Mouse (Mus musculus): ENCODE measurements at regions not wholly inside any gene's neighbourhood (a gene's known extent, or its start where the extent isn't known, plus 50 kb on each side); places are given as distances from the start of the nearest gene placed in this dataset.

DNA sequence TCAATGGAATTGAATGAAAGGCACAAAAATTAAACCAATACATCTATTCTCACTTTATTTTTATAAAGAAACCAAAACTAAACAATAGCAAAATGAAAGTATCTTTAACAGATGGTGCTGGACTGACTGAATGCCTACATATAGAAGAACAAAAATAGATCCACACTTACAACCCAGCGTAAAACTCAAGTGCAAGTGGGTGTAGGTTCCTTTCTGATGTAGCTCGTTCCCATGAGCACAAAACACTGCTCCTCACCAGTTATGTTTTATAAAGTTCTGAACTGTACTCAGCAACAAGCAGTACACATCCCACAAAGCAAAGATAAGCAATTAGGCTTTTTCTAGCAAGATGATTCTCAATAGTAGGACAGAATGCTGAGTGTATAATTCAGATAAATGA is 507.4 kb upstream of the Kif2b start:
- Histone ChIP-seq H3K27me3 (ENCODE audit: control insufficient read depth, insufficient read depth, insufficient read length) (no peaks in the 10 kb centered on the region), H3K79me2 (ENCODE audit: control insufficient read depth, insufficient read depth) (no peaks in the 10 kb centered on the region), H3K36me3 (ENCODE audit: control insufficient read depth, insufficient read depth) (no peaks in the 10 kb centered on the region), H3ac (ENCODE audit: control insufficient read depth, insufficient read length, low read depth) (no peak overlapping the region), H3K4me3 (ENCODE audit: insufficient read depth, poor library complexity, severe bottlenecking) (no peak overlapping the region), H3K79me3 (ENCODE audit: low read depth) (no peaks in the 10 kb centered on the region)
- TF ChIP-seq CEBPB (IDR thresholded peaks at IDR 0.05; ENCODE audit: low read depth), result no peak
- no peak for TF ChIP-seq MYOD1 (IDR thresholded peaks at IDR 0.05; ENCODE audit: control insufficient read depth, insufficient read length, low read depth)
- no peak for TF ChIP-seq MAX (IDR thresholded peaks at IDR 0.05)
- no peak for TF ChIP-seq FOSL1 (IDR thresholded peaks at IDR 0.05; ENCODE audit: insufficient read depth, low read length, poor library complexity, severe bottlenecking)
- TF ChIP-seq USF1 (IDR thresholded peaks at IDR 0.05; ENCODE audit: low read depth), result no peak
- no peak for TF ChIP-seq MYOG (IDR thresholded peaks at IDR 0.05; ENCODE audit: control insufficient read depth, extremely low read depth, insufficient read length)
- TF ChIP-seq CTCF (IDR thresholded peaks at IDR 0.05; ENCODE audit: control insufficient read depth, insufficient read depth, insufficient read length), result no peak

DNA sequence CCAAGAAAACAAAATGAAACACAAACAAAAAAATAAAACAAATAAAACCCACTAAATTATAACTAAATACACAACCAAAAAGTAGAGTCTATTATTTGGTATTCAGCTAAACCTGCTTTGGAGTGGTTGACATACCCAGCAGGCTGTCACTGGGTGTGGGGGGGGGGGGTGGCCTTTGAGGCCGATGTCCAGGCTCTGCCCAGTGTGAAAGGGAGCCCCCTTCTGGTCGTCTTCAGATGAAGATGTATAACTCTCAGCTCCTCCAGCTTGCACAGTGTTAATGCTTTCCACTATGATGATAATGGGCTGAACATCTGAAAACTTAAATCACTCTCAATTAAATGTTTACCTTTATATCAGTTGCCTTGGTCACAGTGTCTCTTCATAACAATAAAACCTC is 464.3 kb upstream of the Kif2b start:
- no peaks in the 10 kb centered on the region for H3K27me3 ChIP-seq (ENCODE audit: control insufficient read depth, insufficient read depth, insufficient read length)
- H3ac ChIP-seq (ENCODE audit: control insufficient read depth, insufficient read length, low read depth), result no peak overlapping the region
- H3K4me3 ChIP-seq (ENCODE audit: insufficient read depth, poor library complexity, severe bottlenecking), result no peak overlapping the region
- TF ChIP-seq MYOD1 (IDR thresholded peaks at IDR 0.05; ENCODE audit: control insufficient read depth, insufficient read length, low read depth) (no peak), USF1 (IDR thresholded peaks at IDR 0.05; ENCODE audit: low read depth) (no peak), MAX (IDR thresholded peaks at IDR 0.05) (no peak), CEBPB (IDR thresholded peaks at IDR 0.05; ENCODE audit: low read depth) (no peak), MYOG (IDR thresholded peaks at IDR 0.05; ENCODE audit: control insufficient read depth, extremely low read depth, insufficient read length) (no peak), CTCF (IDR thresholded peaks at IDR 0.05; ENCODE audit: control insufficient read depth, insufficient read depth, insufficient read length) (no peak), FOSL1 (IDR thresholded peaks at IDR 0.05; ENCODE audit: insufficient read depth, low read length, poor library complexity, severe bottlenecking) (no peak)
- H3K79me3 ChIP-seq (ENCODE audit: low read depth), result no peaks in the 10 kb centered on the region
- no peaks in the 10 kb centered on the region for H3K79me2 ChIP-seq (ENCODE audit: control insufficient read depth, insufficient read depth)
- H3K36me3 ChIP-seq (ENCODE audit: control insufficient read depth, insufficient read depth), result no peaks in the 10 kb centered on the region

DNA sequence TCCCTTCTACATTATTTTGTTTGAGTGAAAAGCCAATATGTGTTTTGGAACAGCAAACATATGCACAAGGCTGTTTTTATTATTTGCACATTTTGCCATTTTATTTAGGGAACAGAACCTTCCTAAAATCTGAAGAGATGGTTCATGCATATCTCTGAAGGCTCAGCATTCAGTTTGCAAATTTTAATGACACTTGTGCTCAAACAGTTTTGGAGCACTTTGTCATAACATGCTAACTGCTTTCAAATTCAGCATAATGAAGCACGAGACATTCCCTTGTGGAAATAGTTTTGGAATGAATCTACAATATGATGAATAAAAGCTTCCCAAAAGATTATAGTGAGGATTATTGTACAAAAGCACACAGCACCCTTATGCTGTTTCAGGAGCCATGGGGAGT is 462.8 kb upstream of the Kif2b start:
- H3K27me3 ChIP-seq (ENCODE audit: control insufficient read depth, insufficient read depth, insufficient read length), result no peaks in the 10 kb centered on the region
- no peaks in the 10 kb centered on the region for H3K79me2 ChIP-seq (ENCODE audit: control insufficient read depth, insufficient read depth)
- no peaks in the 10 kb centered on the region for H3K79me3 ChIP-seq (ENCODE audit: low read depth)
- no peaks in the 10 kb centered on the region for H3K36me3 ChIP-seq (ENCODE audit: control insufficient read depth, insufficient read depth)
- H3ac ChIP-seq (ENCODE audit: control insufficient read depth, insufficient read length, low read depth), result no peak overlapping the region
- no peak overlapping the region for H3K4me3 ChIP-seq (ENCODE audit: insufficient read depth, poor library complexity, severe bottlenecking)
- TF ChIP-seq USF1 (IDR thresholded peaks at IDR 0.05; ENCODE audit: low read depth), result no peak
- TF ChIP-seq CTCF (IDR thresholded peaks at IDR 0.05; ENCODE audit: control insufficient read depth, insufficient read depth, insufficient read length), result no peak
- TF ChIP-seq MAX (IDR thresholded peaks at IDR 0.05), result no peak
- no peak for TF ChIP-seq MYOD1 (IDR thresholded peaks at IDR 0.05; ENCODE audit: control insufficient read depth, insufficient read length, low read depth)
- no peak for TF ChIP-seq CEBPB (IDR thresholded peaks at IDR 0.05; ENCODE audit: low read depth)
- TF ChIP-seq MYOG (IDR thresholded peaks at IDR 0.05; ENCODE audit: control insufficient read depth, extremely low read depth, insufficient read length), result no peak
- TF ChIP-seq FOSL1 (IDR thresholded peaks at IDR 0.05; ENCODE audit: insufficient read depth, low read length, poor library complexity, severe bottlenecking), result no peak

DNA sequence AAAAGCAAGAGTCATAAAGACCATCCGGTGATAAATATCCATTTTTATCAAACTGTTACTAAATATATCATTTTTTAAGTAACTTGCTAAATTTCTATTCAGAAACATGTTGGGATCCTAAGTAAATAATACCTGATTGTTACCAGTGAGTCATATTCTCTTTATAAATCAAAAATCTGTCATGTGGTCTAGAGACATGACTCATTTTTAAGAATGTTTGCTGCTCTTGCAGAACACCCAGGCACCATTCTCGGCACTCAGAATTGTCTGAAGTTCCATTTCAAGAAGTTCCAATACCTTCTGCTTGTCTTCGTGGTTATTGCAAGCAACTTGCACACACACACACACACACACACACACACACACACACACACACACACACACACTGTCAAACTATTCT is 441.1 kb upstream of the Kif2b start:
- H3ac ChIP-seq (ENCODE audit: control insufficient read depth, insufficient read length, low read depth), result no peak overlapping the region
- peak; percentile 62 for TF ChIP-seq CEBPB (IDR thresholded peaks at IDR 0.05; ENCODE audit: low read depth)
- no peak for TF ChIP-seq MYOG (IDR thresholded peaks at IDR 0.05; ENCODE audit: control insufficient read depth, extremely low read depth, insufficient read length)
- TF ChIP-seq CTCF (IDR thresholded peaks at IDR 0.05; ENCODE audit: control insufficient read depth, insufficient read depth, insufficient read length), result no peak
- TF ChIP-seq USF1 (IDR thresholded peaks at IDR 0.05; ENCODE audit: low read depth), result no peak
- no peak for TF ChIP-seq MYOD1 (IDR thresholded peaks at IDR 0.05; ENCODE audit: control insufficient read depth, insufficient read length, low read depth)
- no peak for TF ChIP-seq MAX (IDR thresholded peaks at IDR 0.05)
- TF ChIP-seq FOSL1 (IDR thresholded peaks at IDR 0.05; ENCODE audit: insufficient read depth, low read length, poor library complexity, severe bottlenecking), result peak; percentile 71
- no peaks in the 10 kb centered on the region for H3K79me2 ChIP-seq (ENCODE audit: control insufficient read depth, insufficient read depth)
- no peak overlapping the region for H3K4me3 ChIP-seq (ENCODE audit: insufficient read depth, poor library complexity, severe bottlenecking)
- H3K27me3 ChIP-seq (ENCODE audit: control insufficient read depth, insufficient read depth, insufficient read length), result no peaks in the 10 kb centered on the region
- no peaks in the 10 kb centered on the region for H3K36me3 ChIP-seq (ENCODE audit: control insufficient read depth, insufficient read depth)
- no peaks in the 10 kb centered on the region for H3K79me3 ChIP-seq (ENCODE audit: low read depth)

DNA sequence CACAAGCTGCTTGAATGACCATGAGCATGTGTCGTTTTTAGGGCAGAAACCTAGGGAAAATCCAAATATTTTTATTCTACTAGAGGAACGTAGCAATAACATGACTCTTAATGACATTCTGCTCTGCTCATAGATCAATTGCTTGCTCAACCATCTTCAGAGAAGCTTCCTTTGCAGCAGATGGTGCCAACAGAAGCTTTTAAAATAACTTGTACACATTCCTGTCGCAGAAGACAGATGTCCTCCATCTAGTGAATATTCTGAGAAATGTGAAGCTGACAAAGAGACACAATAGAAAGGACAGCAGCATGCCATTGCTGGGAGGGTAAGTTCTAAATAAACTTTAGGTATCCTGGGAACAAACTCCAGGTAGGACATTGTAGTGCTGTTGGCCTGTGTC is 433.9 kb upstream of the Kif2b start:
- Histone ChIP-seq H3ac (ENCODE audit: control insufficient read depth, insufficient read length, low read depth) (no peak overlapping the region), H3K27me3 (ENCODE audit: control insufficient read depth, insufficient read depth, insufficient read length) (no peaks in the 10 kb centered on the region), H3K4me3 (ENCODE audit: insufficient read depth, poor library complexity, severe bottlenecking) (no peak overlapping the region), H3K36me3 (ENCODE audit: control insufficient read depth, insufficient read depth) (no peaks in the 10 kb centered on the region), H3K79me2 (ENCODE audit: control insufficient read depth, insufficient read depth) (no peaks in the 10 kb centered on the region), H3K79me3 (ENCODE audit: low read depth) (no peaks in the 10 kb centered on the region)
- TF ChIP-seq USF1 (IDR thresholded peaks at IDR 0.05; ENCODE audit: low read depth), result no peak
- no peak for TF ChIP-seq MYOD1 (IDR thresholded peaks at IDR 0.05; ENCODE audit: control insufficient read depth, insufficient read length, low read depth)
- no peak for TF ChIP-seq MAX (IDR thresholded peaks at IDR 0.05)

DNA sequence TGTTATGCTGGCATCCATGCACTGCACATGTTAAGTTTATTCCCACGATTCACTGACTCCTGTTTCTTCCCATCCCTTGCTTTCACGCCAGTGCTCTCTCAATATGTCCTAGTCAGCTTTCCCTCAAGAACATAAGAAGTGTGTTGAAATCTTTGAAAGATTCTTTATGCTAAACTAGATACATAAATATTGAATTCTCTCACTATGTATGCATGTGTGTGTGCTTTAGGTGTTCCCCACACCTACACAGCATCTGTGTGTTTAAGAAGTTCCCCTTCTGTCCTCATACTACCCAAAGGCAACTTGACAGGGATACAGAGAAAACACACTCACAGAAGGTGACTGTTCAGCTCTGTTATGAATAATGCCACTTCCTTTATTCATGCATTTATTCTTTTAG is 418.2 kb upstream of the Kif2b start:
- no peaks in the 10 kb centered on the region for H3K27me3 ChIP-seq (ENCODE audit: control insufficient read depth, insufficient read depth, insufficient read length)
- TF ChIP-seq CTCF (IDR thresholded peaks at IDR 0.05; ENCODE audit: control insufficient read depth, insufficient read depth, insufficient read length) (no peak), USF1 (IDR thresholded peaks at IDR 0.05; ENCODE audit: low read depth) (no peak)
- no peaks in the 10 kb centered on the region for H3K36me3 ChIP-seq (ENCODE audit: control insufficient read depth, insufficient read depth)
- no peaks in the 10 kb centered on the region for H3K79me3 ChIP-seq (ENCODE audit: low read depth)
- no peak overlapping the region for H3K4me3 ChIP-seq (ENCODE audit: insufficient read depth, poor library complexity, severe bottlenecking)
- H3ac ChIP-seq (ENCODE audit: control insufficient read depth, insufficient read length, low read depth), result no peak overlapping the region
- no peaks in the 10 kb centered on the region for H3K79me2 ChIP-seq (ENCODE audit: control insufficient read depth, insufficient read depth)
